Mouse (Mus musculus) CH12.LX (cell line): Measurements from ENCODE around the gene Soga1. TPM values are rescaled to one million over a fixed set of nuclear protein-coding genes. Genes with fewer than 3 reads are reported as not detected.

Experiments
- DNase-seq: peaks from one replicate; pipeline ENCODE4 v3.0.0-alpha.2; 2013; ENCODE audit errors: extremely low read depth
- H3K27ac ChIP-seq: 2 replicates; pipeline ENCODE4 v1.5.1; 2012; ENCODE audit warnings: low read depth, mild to moderate bottlenecking, control low read depth, moderate library complexity; ENCODE audit not compliant: insufficient read depth
- H3K27me3 ChIP-seq: replicated peaks from 2 replicates; pipeline ENCODE3; 2012; ENCODE audit warnings: inconsistent platforms
- H3K36me3 ChIP-seq, 2 experiments: replicated peaks in 1 of 2; 2 replicates each; pipeline versions ENCODE3 to v1.6.1; 2012; ENCODE audit warnings: inconsistent platforms in 1 of 2, low read length in 1 of 2, mild to moderate bottlenecking in 1 of 2, mixed read lengths in 1 of 2, moderate library complexity in 1 of 2; ENCODE audit not compliant: control insufficient read depth in 1 of 2, insufficient read depth in 1 of 2
- H3K4me1 ChIP-seq, 2 experiments: 2 replicates each; pipeline ENCODE4 v1.6.1; 2012; ENCODE audit warnings: inconsistent platforms in 1 of 2, moderate library complexity in 1 of 2; ENCODE audit not compliant: insufficient read depth in 2 of 2, control insufficient read depth in 1 of 2
- H3K4me2 ChIP-seq: 2 replicates; pipeline ENCODE4 v1.6.1; 2012; ENCODE audit warnings: low read depth, mild to moderate bottlenecking, control low read depth; ENCODE audit not compliant: poor library complexity, insufficient read depth, severe bottlenecking
- H3K4me3 ChIP-seq, 3 experiments: fragments of 150-350 bp in 1 of 3; sonication (generic) in 1 of 3; replicated peaks in 1 of 3; 2 replicates each; pipeline versions ENCODE3 to v1.5.1; 2011 to 2012; ENCODE audit warnings: low read depth in 2 of 3, low read length in 2 of 3, mild to moderate bottlenecking in 2 of 3, moderate library complexity in 2 of 3, control low read depth in 1 of 3, improper control_type of control experiment in 1 of 3, inconsistent platforms in 1 of 3, mixed read lengths in 1 of 3; ENCODE audit not compliant: poor library complexity in 1 of 3
- H3K79me2 ChIP-seq: replicated peaks from 2 replicates; pipeline ENCODE4 v1.6.1; 2012; ENCODE audit warnings: mild to moderate bottlenecking, moderate library complexity; ENCODE audit not compliant: control insufficient read depth, poor library complexity, insufficient read depth, severe bottlenecking; ENCODE audit errors: extremely low read depth
- H3K9ac ChIP-seq: 2 replicates; pipeline ENCODE4 v1.6.1; 2012; ENCODE audit warnings: low read depth, mild to moderate bottlenecking, control low read depth, moderate library complexity; ENCODE audit not compliant: insufficient read depth
- H3K9me3 ChIP-seq: replicated peaks from 2 replicates; pipeline ENCODE3; 2012; ENCODE audit warnings: low read length, inconsistent platforms, mixed read lengths
- BHLHE40 ChIP-seq: IDR thresholded peaks from 2 replicates; pipeline ENCODE4 v1.6.1; 2011; ENCODE audit warnings: mild to moderate bottlenecking, low read depth, low read length, improper control_type of control experiment
- CHD2 ChIP-seq: IDR thresholded peaks from 2 replicates; pipeline ENCODE4 v1.6.1; 2011; ENCODE audit warnings: low read length, improper control_type of control experiment
- CTCF ChIP-seq, 2 experiments: IDR thresholded peaks in 1 of 2; conservative IDR thresholded peaks in 1 of 2; 2 replicates each; pipeline ENCODE4 v1.5.1; 2011 to 2012; ENCODE audit warnings: low read depth in 2 of 2, low read length in 2 of 2, improper control_type of control experiment in 1 of 2, inconsistent platforms in 1 of 2, mild to moderate bottlenecking in 1 of 2, moderate library complexity in 1 of 2
- E2F4 ChIP-seq: IDR thresholded peaks from 2 replicates; pipeline ENCODE4 v1.6.1; 2011; ENCODE audit warnings: low read depth, low read length, improper control_type of control experiment; ENCODE audit not compliant: insufficient replicate concordance
- ELF1 ChIP-seq: IDR thresholded peaks from 2 replicates; pipeline ENCODE4 v1.6.1; 2014; ENCODE audit warnings: low read depth, mild to moderate bottlenecking, inconsistent platforms, low read length, improper control_type of control experiment
- EP300 ChIP-seq: IDR thresholded peaks from 2 replicates; pipeline ENCODE4 v1.6.1; 2011; ENCODE audit warnings: low read length, improper control_type of control experiment
- HCFC1 ChIP-seq: IDR thresholded peaks from 2 replicates; pipeline ENCODE4 v1.6.1; 2012; ENCODE audit warnings: low read depth, mild to moderate bottlenecking, inconsistent platforms, low read length, improper control_type of control experiment
- IRF4 ChIP-seq: IDR thresholded peaks from 2 replicates; pipeline ENCODE4 v1.6.1; 2014; ENCODE audit warnings: low read depth, mild to moderate bottlenecking, inconsistent platforms, low read length, improper control_type of control experiment
- JUND ChIP-seq: conservative IDR thresholded peaks from 2 replicates; pipeline ENCODE4 v1.6.1; 2011; ENCODE audit warnings: low read depth, low read length, improper control_type of control experiment
- MAFK ChIP-seq: IDR thresholded peaks from 2 replicates; pipeline ENCODE4 v1.6.1; 2011; ENCODE audit warnings: low read length, improper control_type of control experiment; ENCODE audit not compliant: insufficient replicate concordance
- MAX ChIP-seq: IDR thresholded peaks from 2 replicates; pipeline ENCODE4 v1.6.1; 2011; ENCODE audit warnings: low read length, improper control_type of control experiment
- MAZ ChIP-seq: IDR thresholded peaks from 2 replicates; pipeline ENCODE4 v1.6.1; 2012; ENCODE audit warnings: low read depth, mild to moderate bottlenecking, inconsistent platforms, low read length, improper control_type of control experiment, moderate library complexity
- MEF2A ChIP-seq: IDR thresholded peaks from 2 replicates; pipeline ENCODE4 v1.6.1; 2014; ENCODE audit warnings: low read depth, mild to moderate bottlenecking, inconsistent platforms, low read length, improper control_type of control experiment, borderline replicate concordance
- MXI1 ChIP-seq: IDR thresholded peaks from 2 replicates; pipeline ENCODE4 v1.6.1; 2011; ENCODE audit warnings: mild to moderate bottlenecking, low read depth, low read length, improper control_type of control experiment
- MYC ChIP-seq: IDR thresholded peaks from 2 replicates; pipeline ENCODE4 v1.6.1; 2011; ENCODE audit warnings: low read depth, mild to moderate bottlenecking, improper control_type of control experiment, low read length
- NELFE ChIP-seq: IDR thresholded peaks from 2 replicates; pipeline ENCODE4 v1.6.1; 2011; ENCODE audit warnings: low read depth, low read length, improper control_type of control experiment
- NRF1 ChIP-seq: IDR thresholded peaks from 2 replicates; pipeline ENCODE4 v1.6.1; 2014; ENCODE audit warnings: low read depth, mild to moderate bottlenecking, inconsistent platforms, low read length, improper control_type of control experiment, moderate library complexity
- PAX5 ChIP-seq: IDR thresholded peaks from 2 replicates; pipeline ENCODE4 v1.6.1; 2012; ENCODE audit warnings: low read length, inconsistent platforms, mixed read lengths
- POLR2A ChIP-seq: IDR thresholded peaks from 2 replicates; pipeline ENCODE4 v1.6.1; 2011; ENCODE audit warnings: low read depth, mild to moderate bottlenecking, improper control_type of control experiment, low read length
- POLR2AphosphoS2 ChIP-seq: IDR thresholded peaks from 2 replicates; pipeline ENCODE4 v1.6.1; 2011; ENCODE audit warnings: low read depth, low read length, improper control_type of control experiment
- RAD21 ChIP-seq: IDR thresholded peaks from 2 replicates; pipeline ENCODE4 v1.6.1; 2011; ENCODE audit warnings: low read depth, mild to moderate bottlenecking, low read length, improper control_type of control experiment, moderate library complexity
- RCOR1 ChIP-seq: conservative IDR thresholded peaks from 2 replicates; pipeline ENCODE4 v1.6.1; 2012; ENCODE audit warnings: low read depth, mild to moderate bottlenecking, inconsistent platforms, low read length, improper control_type of control experiment
- SMC3 ChIP-seq: IDR thresholded peaks from 2 replicates; pipeline ENCODE4 v1.6.1; 2011; ENCODE audit warnings: low read depth, low read length, improper control_type of control experiment
- TBP ChIP-seq: conservative IDR thresholded peaks from 2 replicates; pipeline ENCODE4 v1.6.1; 2011; ENCODE audit warnings: low read depth, low read length, improper control_type of control experiment
- TCF12 ChIP-seq: IDR thresholded peaks from 2 replicates; pipeline ENCODE4 v1.6.1; 2014; ENCODE audit warnings: low read depth, mild to moderate bottlenecking, inconsistent platforms, low read length, improper control_type of control experiment
- UBTF ChIP-seq: IDR thresholded peaks from 2 replicates; pipeline ENCODE4 v1.6.1; 2012; ENCODE audit warnings: low read depth, mild to moderate bottlenecking, inconsistent platforms, low read length, improper control_type of control experiment, moderate library complexity
- USF1 ChIP-seq: IDR thresholded peaks from 2 replicates; pipeline ENCODE4 v1.6.1; 2014; ENCODE audit warnings: low read depth, mild to moderate bottlenecking, inconsistent platforms, low read length, improper control_type of control experiment
- USF2 ChIP-seq: conservative IDR thresholded peaks from 2 replicates; pipeline ENCODE4 v1.6.1; 2011; ENCODE audit warnings: low read depth, low read length, improper control_type of control experiment
- ZC3H11A ChIP-seq: IDR thresholded peaks from 2 replicates; pipeline ENCODE4 v1.6.1; 2012; ENCODE audit warnings: low read depth, mild to moderate bottlenecking, inconsistent platforms, low read length, improper control_type of control experiment
- ZKSCAN1 ChIP-seq: IDR thresholded peaks from 2 replicates; pipeline ENCODE4 v1.6.1; 2012; ENCODE audit warnings: low read depth, inconsistent platforms, low read length, improper control_type of control experiment, borderline replicate concordance
- ZMIZ1 ChIP-seq: IDR thresholded peaks from 2 replicates; pipeline ENCODE4 v1.6.1; 2012; ENCODE audit warnings: low read depth, mild to moderate bottlenecking, inconsistent platforms, low read length, improper control_type of control experiment
- ZNF384 ChIP-seq: IDR thresholded peaks from 2 replicates; pipeline ENCODE4 v1.6.1; 2012; ENCODE audit warnings: low read depth, low read length, improper control_type of control experiment, inconsistent platforms
- dilution Hi-C: fragments of 300-500 bp; cut with MboI; formaldehyde crosslinking; loops from 2 replicates; pipeline ENCODE4 v1.14.3; 2020; ENCODE audit warnings: low sequenced_read_pairs; ENCODE audit not compliant: extremely low pct_unique_long_range_greater_than_20kb, extremely low pct_ligation_motif_present
- in situ Hi-C: fragments of 300-500 bp; cut with MboI; formaldehyde crosslinking; loops from 3 replicates; pipeline ENCODE4 v1.14.3; 2019; ENCODE audit warnings: low sequenced_read_pairs, low pct_ligation_motif_present, low pct_unique_long_range_greater_than_20kb, mixed read lengths
- polyA plus RNA-seq: library from polyadenylated mRNA; unstranded; fragments of >175 nt; gene quantifications from 2 replicates; pipeline ENCODE4 v1.2.1, GENCODE M21; 2012; ENCODE audit warnings: low read depth; ENCODE audit not compliant: insufficient read length
- total RNA-seq, 2 experiments: library from RNA; depleted of rRNA; stranded (reverse); fragments of 300-350 nt in 1 of 2; fragments of >200 nt in 1 of 2; gene quantifications; 2 replicates each; pipeline ENCODE4 v1.2.3; 2012 to 2014

Soga1 gene
- total and polyA plus RNA-seq, 3 experiments, result 0.39 to 2.0 (median 2.0) TPM

DNA sequence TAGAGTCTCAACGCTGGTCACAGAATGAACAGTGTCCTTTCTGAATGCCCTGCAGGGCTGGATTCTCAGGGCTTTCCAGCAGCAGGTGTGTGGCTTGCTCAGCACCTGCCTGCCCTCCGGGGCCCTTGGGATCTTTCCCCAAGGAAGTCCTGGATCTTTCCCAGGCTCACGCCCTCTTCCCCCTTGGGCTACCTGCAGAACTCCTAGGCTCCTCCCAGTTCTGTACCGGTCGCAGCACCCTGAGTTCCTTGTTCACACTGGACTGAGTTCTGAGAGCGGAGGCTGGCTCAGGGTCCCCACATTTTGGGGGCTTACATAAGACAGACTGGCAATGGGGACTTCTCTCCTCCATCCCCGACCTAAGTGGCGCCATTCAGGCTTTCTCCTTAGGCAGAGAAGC, 19.9 kb downstream of the Soga1 start:
- Histone ChIP-seq H3K4me1 (peaks cover 12 to 61% of the 10 kb centered on the region in 2 experiments), H3K27me3 (no peaks in the 10 kb centered on the region), H3K9me3 (no peaks in the 10 kb centered on the region), H3K79me2 (no peaks in the 10 kb centered on the region), H3K4me3 (no peak overlapping the region)
- no peak for DNase-seq
- in situ Hi-C loops, result no loop called here
- TF ChIP-seq MXI1, result no peak
- TF ChIP-seq ZMIZ1, result no peak
- no peak for TF ChIP-seq MAX
- TF ChIP-seq ZC3H11A, result no peak
- TF ChIP-seq ZNF384, result no peak
- TF ChIP-seq, all 38 proteins: peak for 0
- Histone ChIP-seq H3K4me2 (no peak overlapping the region), H3K27ac (no peak overlapping the region), H3K9ac (no peak overlapping the region), H3K36me3 (no peaks in the 10 kb centered on the region)
- dilution Hi-C loops, result no loop called here

DNA sequence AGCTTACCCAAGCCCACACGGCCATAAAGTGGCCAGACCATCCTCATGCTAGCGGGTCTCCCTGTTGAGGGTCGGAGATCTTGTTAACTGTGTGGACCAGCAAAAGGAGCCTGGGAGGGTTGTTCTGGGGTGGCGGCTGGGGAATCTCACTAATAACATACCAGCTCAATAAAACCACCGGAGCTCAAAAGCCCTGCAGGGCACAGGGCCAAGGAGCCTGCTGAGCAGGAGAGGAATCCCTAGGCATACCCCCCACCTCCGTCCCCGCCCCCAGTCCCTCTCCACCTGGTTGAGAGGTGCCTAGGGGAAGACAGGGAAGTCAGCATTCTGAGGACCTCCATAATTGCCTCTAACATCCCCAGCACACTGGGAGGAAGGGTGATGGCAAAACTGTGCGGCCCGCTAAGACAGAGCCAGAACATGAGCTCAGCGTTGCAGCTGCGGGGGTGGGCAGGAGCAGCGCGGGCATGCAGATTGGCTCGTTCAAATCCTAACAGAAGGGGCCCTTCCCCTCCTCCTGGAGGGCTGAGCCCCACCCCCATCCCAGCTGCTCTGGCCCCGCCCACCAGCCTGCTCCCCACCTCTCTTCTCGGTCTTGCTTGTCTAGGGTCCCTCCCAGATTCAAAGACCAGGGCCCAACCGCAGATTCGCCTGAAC, 20.6 kb downstream of the Soga1 start:
- peaks cover 0 to under 1% of the 10 kb centered on the region in 2 experiments for H3K36me3 ChIP-seq
- dilution Hi-C loops, result no loop called here
- peak; percentile 71 for DNase-seq
- TF ChIP-seq USF1, result no peak
- TF ChIP-seq EP300, result no peak
- no peak for TF ChIP-seq MYC
- no peak for TF ChIP-seq E2F4
- no peak for TF ChIP-seq JUND
- no peak for TF ChIP-seq ZKSCAN1
- 0 out of 2 replicates have a peak, but pooled peaks have one; percentile 25 for TF ChIP-seq NELFE
- TF ChIP-seq NRF1, result no peak
- no peak for TF ChIP-seq RAD21
- TF ChIP-seq MXI1, result no peak
- no peak for TF ChIP-seq PAX5
- no peak for TF ChIP-seq ZC3H11A
- TF ChIP-seq MEF2A, result no peak
- peak; percentile 50; the same call in 1 of the 2 replicates for TF ChIP-seq CHD2
- TF ChIP-seq USF2, result no peak
- no peak for TF ChIP-seq SMC3
- TF ChIP-seq RCOR1, result no peak
- TF ChIP-seq BHLHE40, result no peak
- no peak for TF ChIP-seq TBP
- TF ChIP-seq CTCF (conservative IDR thresholded peaks at IDR 0.05 in 1 of 2, IDR thresholded peaks at IDR 0.05 in 1 of 2; ENCODE audit: low read depth in 2 of 2, low read length in 2 of 2), result no peak
- no peak for TF ChIP-seq HCFC1
- no peak for TF ChIP-seq MAFK
- no peak for TF ChIP-seq ZNF384
- no peak for TF ChIP-seq ZMIZ1
- peak; percentile 40; the same call in 1 of the 2 replicates for TF ChIP-seq TCF12
- no peak for TF ChIP-seq POLR2AphosphoS2
- TF ChIP-seq UBTF, result no peak
- TF ChIP-seq MAZ, result 0 out of 2 replicates have a peak, but pooled peaks have one; percentile 38
- peak; percentile 47; the same call in 1 of the 2 replicates for TF ChIP-seq POLR2A
- no peak for TF ChIP-seq ELF1
- 0 out of 2 replicates have a peak, but pooled peaks have one; percentile 32 for TF ChIP-seq IRF4

More for the DNA sequence above, 20.6 kb downstream of the Soga1 start:
- Histone ChIP-seq H3K9ac (no peak overlapping the region), H3K4me1 (peaks cover 6 to 55% of the 10 kb centered on the region in 2 experiments), H3K9me3 (no peaks in the 10 kb centered on the region), H3K4me3 (peak overlapping the region in 1 of 3 experiments; percentile 37), H3K27ac (no peak overlapping the region), H3K27me3 (no peaks in the 10 kb centered on the region), H3K79me2 (no peaks in the 10 kb centered on the region), H3K4me2 (no peak overlapping the region)
- in situ Hi-C loops, result no loop called here
